Mouse (Mus musculus): Measurements from ENCODE around the gene Fthl17b. TPM values are rescaled to one million over a fixed set of nuclear protein-coding genes. Genes with fewer than 3 reads are reported as not detected.
A peak's percentile ranks its signal among the peaks of the same experiment; 100 is the strongest.

Fthl17b gene
- polyA plus RNA-seq, 1 experiment: not detected

DNA sequence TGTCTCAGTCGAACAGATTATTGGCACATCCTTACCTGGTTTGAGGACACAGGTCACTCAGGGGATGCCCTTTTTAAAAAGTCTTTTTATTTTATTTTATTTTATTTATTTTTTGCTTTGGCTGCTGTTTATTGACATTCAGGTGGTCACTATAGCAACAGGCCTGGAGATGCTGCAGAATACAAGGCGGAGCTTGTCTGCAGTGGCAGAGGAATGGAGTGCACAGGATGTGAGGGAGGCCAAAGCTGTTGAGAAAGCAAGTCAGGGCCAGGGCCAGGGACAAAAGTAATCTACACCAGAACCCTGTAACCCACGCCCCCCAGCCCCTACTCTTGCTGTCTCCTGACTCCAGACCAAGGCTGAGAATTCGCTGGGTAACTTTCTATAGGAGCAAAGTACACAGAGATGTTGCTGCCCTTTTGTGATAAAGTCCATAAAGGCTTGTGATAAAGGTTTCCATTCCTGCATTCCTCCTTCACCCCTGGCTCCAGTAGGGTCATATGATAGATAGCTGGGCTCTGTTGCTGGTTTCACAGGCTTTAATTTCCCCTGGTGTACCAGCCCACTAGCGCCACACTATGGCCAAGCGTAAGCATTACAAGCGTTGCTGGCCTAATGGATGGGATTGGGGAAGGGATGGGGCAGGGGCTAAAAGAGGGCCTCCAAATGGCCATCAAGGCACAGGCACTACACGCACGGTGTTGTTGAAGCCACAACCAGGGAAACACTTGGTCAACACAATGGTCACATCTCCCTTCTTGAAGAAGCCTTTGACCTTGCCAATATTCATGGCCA, 40.8 kb downstream of the Fthl17b start:
- 55% methylated on average over 9 of the region's 9 CpGs for WGBS
- no peaks in the 10 kb centered on the region for H3K4me1 ChIP-seq (ENCODE audit: control insufficient read depth, insufficient read depth, insufficient read length)
- no peak overlapping the region for H3K4me3 ChIP-seq (ENCODE audit: extremely low read depth, insufficient read depth, insufficient read length)
- no peaks in the 10 kb centered on the region for H3K36me3 ChIP-seq (ENCODE audit: control insufficient read depth, insufficient read depth, low read length)
- H3K27me3 ChIP-seq (ENCODE audit: control insufficient read depth, insufficient read depth, low read length): no peaks in the 10 kb centered on the region
- no peak for DNase-seq (ENCODE audit: low read depth in 1 of 2, low spot score in 2 of 2)
- TF ChIP-seq CTCF (IDR thresholded peaks at IDR 0.05; ENCODE audit: extremely low read depth, insufficient read depth, insufficient read length, insufficient replicate concordance) (peak; percentile 3; the same call in 1 of the 2 replicates), POLR2A (IDR thresholded peaks at IDR 0.05; ENCODE audit: low read depth, low read length) (no peak)
- H3K27ac ChIP-seq (ENCODE audit: insufficient read depth, low read length): no peak overlapping the region

DNA sequence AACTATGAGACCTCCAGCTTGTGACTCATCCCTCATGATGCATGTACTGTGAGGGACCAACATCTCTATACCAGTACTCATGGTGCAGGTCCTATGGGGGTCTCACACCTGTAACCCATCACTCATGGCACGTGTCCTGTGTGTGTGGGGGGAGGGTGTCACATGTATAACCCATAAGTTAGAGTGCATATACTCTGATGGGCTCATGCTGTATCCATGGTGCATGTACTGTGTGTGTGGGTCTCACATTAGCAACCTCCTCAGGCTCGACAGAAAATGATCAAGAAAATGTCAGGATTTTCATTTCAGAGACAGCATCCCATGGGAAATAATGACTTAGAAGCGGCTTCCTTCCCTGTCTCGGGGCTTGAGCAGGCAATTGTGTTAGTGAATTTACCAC, 41.7 kb downstream of the Fthl17b start:
- Histone ChIP-seq H3K4me1 (ENCODE audit: control insufficient read depth, insufficient read depth, insufficient read length) (no peaks in the 10 kb centered on the region), H3K27me3 (ENCODE audit: control insufficient read depth, insufficient read depth, low read length) (no peaks in the 10 kb centered on the region), H3K27ac (ENCODE audit: insufficient read depth, low read length) (no peak overlapping the region), H3K36me3 (ENCODE audit: control insufficient read depth, insufficient read depth, low read length) (no peaks in the 10 kb centered on the region), H3K4me3 (ENCODE audit: extremely low read depth, insufficient read depth, insufficient read length) (no peak overlapping the region)
- TF ChIP-seq CTCF (IDR thresholded peaks at IDR 0.05; ENCODE audit: extremely low read depth, insufficient read depth, insufficient read length, insufficient replicate concordance) (no peak), POLR2A (IDR thresholded peaks at IDR 0.05; ENCODE audit: low read depth, low read length) (no peak)
- WGBS: 60% methylated on average over 4 of the region's 4 CpGs
- no peak for DNase-seq (ENCODE audit: low read depth in 1 of 2, low spot score in 2 of 2)

Other genes starting within 250 kb of the Fthl17b start
- gene Ssx9, start 214.5 kb downstream of the Fthl17b start, polyA plus RNA-seq (2012; rRNA removed): not detected in 2 replicates
- not detected in 2 replicates for gene Ssxb5, start 159.3 kb downstream of the Fthl17b start, polyA plus RNA-seq (2012; rRNA removed)
- gene Gm6592, start 119.0 kb downstream of the Fthl17b start, polyA plus RNA-seq (2012; rRNA removed): not detected in 2 replicates
- gene Gm5751, start 88.7 kb downstream of the Fthl17b start, polyA plus RNA-seq (2012; rRNA removed): not detected in 2 replicates
- gene B630019K06Rik, start 70.6 kb downstream of the Fthl17b start, polyA plus RNA-seq (2012; rRNA removed): 0.99 and 1.5 TPM in 2 replicates
- gene Fthl17c, start 13.6 kb upstream of the Fthl17b start, polyA plus RNA-seq (2012; rRNA removed): not detected in 2 replicates
- not detected in 2 replicates for gene Fthl17d, start 23.8 kb upstream of the Fthl17b start, polyA plus RNA-seq (2012; rRNA removed)
- gene Fthl17e, start 70.5 kb upstream of the Fthl17b start, polyA plus RNA-seq (2012; rRNA removed): not detected in 2 replicates
- not detected in 2 replicates for gene Fthl17f, start 100.0 kb upstream of the Fthl17b start, polyA plus RNA-seq (2012; rRNA removed)
- not detected in 2 replicates for gene 4930402K13Rik, start 141.6 kb upstream of the Fthl17b start, polyA plus RNA-seq (2012; rRNA removed)
- gene Lancl3, start 236.9 kb upstream of the Fthl17b start, polyA plus RNA-seq (2012; rRNA removed): 0.15 and 0.34 TPM in 2 replicates